Mouse (Mus musculus) cerebellum, adult 9-11 months (tissue): Measurements from ENCODE around the gene Rnd2.
A peak's percentile ranks its signal among the peaks of the same experiment; 100 is the strongest.
"Not testable (repeated sequence)": the region's sequence is repeated elsewhere in the genome, so short reads cannot be mapped to it uniquely, and the experiment has no call there.

Source experiments
- DNase-seq: peaks from one replicate; pipeline ENCODE4 v3.0.0; 2022

Gene Rnd2

DNA sequence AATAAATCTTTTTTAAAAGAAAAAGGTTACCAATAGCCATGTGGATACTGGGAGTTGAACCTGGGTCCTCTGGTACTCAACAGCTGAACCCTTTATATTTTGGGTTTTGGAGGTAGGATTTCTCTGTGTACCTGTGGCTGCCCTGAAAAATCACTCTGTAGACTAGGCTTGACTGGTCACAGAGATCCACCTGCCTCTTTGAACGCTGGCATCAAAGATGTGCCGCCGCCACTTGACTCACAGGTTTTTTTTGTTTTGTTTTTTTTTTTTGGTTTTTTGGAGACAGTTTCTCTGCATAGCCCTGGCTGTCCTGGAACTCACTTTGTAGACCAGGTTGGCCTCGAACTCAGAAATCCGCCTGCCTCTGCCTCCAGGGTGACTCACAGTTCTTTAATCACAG lies 17.0 kb upstream of the Rnd2 start:
- no peak for DNase-seq

DNA sequence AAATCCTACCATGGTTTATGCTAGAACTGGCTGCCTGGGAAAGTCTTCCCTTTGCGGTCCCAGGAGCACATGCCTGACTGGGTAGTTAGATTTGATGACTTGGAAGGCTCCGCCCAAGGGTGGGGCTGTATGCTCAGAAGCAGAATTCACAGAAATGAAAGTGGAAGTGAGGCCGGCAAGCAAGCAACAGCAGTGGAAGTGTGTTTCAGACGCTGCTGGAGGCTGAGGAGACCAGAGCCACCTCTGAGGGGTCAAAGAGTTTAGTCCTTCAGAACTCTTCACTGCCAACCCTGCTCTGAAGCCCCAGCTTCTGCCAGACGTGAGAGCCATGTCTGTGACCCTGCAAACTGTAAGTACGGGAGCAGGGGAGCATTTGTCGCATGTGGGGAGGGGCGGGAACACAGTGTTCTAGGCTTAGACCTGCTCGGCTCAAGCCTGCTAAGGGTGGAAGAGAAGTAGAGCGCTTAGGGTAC lies 16.5 kb upstream of the Rnd2 start, which contains the start of gene Ifi35:
Ifi35 (plus strand) TSS at position 134 of the 473 bp plus-strand sequence.
- no peak for DNase-seq

DNA sequence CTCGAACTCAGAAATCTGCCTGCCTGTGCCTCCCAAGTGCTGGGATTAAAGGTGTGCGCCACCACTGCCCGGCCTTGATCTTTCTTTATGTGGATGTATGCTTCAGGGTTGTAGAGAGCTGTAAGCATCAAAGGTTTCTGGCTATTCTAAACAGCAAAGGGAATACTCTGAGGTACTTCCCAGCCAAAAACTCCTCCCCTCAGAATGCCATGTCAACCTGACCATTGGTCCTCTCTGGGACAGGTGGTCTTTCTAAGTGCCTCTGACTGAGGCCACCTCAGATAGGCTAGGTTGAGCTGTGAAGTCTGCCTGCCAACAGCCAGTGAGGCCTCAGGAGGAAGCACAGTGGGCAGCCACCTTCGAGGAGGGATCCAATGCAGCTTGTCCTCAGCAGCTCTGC lies 15.9 kb upstream of the Rnd2 start:
- no peak for DNase-seq

DNA sequence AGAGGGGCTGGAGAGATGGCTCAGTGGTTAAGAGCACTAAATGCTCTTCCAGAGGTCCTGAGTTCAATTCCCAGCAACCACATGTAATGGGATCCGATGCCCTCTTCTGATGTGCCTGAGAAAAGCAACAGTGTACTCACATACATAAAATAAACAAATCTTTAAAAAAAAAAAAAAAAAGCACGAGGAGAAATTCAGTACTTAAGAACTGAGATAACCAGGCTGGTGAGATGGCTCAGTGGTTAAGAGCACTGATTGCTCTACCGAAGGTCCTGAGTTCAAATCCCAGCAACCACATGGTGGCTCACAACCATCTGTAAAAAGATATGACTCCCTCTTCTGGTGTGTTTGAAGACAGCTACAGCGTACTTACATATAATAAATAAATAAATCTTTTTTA lies 15.2 kb upstream of the Rnd2 start:
- DNase-seq: not testable (repeated sequence)

DNA sequence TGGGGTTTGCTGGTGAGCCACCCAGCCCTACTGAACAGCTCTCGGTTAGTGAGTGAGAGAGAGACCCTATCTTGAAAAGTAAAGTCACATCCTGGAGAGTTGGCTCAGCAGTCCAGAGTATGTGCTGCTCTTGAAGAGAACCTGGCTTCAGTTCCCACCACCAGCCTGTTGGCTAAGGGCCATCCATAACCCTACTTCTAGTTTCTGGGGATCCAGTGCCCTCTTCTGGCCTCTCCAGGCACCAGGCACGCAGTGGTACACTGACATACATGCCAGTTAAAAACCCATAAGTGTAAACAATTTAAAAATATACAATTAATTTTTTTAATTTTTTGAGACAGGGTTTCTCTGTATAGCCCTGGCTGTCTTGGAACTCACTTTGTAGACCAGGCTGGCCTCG lies 14.4 kb upstream of the Rnd2 start:
- DNase-seq: no peak

DNA sequence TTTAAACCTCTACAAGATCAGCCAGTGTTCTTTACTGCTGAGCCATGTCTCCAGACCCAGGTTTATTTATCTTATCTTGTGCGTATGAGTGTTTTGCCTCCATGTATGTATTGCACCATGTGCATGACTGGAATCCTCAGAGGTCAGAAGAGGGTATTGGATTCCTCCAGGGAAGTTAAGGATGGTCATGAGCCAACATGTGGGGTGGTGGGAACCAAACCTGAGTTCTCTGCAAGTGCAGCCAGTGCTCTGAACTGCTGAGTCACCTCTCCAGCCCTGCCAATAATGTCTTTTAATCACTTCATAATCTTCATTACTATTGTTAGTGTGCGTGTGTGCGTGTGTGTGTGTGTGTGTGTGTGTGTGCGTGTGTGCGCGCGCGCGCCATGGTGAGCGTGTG lies 13.3 kb upstream of the Rnd2 start:
- DNase-seq: no peak

DNA sequence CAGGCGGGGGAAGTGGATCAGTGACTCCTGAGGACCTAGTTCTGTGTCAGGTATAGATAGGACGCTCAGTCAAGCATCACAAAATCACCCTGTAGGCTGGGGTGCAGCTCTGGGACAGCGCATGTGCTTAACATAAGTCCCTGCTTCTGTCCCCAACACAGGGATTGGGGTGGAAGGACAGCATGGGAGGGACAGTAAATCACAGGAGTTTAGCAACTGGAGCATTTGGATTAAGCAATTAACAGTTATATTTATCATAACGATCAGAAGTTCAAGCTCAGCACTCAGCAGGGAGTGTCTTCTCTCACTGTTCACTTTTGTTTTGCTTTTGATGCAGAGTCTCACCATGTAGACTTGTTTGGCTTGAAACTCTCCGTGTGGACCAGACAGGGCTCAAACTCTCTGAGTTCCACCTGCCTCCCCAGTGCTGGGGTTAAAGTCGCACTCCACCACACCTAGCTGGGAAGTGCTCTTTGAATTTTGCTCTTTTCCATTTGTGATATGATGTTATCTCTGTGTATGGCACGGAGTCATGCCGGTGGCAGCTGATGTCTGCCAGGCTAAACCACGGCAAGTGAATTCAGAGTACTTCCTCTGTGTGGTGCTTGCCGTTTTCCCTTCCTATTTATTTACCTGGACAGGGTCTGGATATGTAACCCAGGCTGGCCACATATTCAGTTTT lies 12.6 kb upstream of the Rnd2 start:
- DNase-seq: no peak

DNA sequence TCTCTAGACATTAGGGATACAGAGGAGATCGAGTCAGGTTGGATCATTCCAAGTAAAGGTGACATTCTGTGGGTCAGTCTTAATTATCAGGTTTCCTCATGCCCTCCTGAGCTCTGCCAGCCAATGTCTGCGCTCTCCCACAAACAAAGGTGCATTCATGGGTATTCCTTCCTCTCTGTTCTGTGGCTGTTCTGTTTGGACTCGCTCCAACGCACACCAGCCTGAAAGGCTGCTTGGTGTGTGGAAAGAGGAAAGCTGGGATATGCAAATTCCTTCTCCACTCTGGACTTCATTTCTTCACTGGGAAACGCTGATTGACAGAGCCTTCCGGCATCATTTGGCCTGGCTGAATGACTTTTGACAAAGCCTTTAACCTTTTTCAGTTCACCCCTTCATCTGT lies 10.1 kb upstream of the Rnd2 start:
- no peak for DNase-seq

DNA sequence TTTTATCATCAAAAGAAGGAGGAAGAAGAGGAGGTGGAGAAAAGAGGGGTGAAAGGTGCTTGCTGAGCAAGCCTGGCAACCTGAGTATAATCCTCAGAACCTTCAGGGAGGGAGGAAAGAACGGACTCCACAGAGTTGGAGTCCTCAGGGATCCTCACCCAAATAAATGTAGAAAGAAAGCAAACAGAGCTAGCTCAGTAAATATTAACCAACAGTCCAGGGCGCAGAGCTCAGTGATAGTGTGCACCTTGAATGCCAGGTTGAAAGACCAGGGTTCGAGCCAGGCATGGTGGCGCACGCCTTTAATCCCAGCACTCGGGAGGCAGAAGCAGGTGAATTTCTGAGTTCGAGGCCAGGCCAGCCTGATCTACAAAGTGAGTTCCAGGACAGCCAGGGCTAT lies 9.2 kb upstream of the Rnd2 start:
- no peak for DNase-seq

DNA sequence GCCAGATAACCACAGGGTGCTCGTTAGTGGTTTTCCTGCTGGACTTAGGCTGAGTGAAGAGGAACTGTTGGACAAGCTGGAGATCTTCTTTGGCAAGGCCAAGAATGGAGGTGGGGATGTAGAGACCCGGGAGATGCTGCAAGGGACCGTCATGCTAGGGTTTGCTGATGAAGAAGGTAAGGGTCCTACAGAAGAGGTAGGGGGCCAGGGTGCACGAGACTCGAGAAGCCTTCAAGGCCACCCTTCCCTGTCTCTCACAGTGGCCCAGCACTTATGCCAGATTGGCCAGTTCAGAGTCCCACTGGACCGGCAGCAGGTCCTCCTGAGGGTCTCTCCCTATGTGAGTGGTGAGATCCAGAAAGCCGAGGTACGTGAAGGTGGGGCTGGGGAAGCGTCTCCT lies 7.2 kb upstream of the Rnd2 start:
- DNase-seq: no peak

DNA sequence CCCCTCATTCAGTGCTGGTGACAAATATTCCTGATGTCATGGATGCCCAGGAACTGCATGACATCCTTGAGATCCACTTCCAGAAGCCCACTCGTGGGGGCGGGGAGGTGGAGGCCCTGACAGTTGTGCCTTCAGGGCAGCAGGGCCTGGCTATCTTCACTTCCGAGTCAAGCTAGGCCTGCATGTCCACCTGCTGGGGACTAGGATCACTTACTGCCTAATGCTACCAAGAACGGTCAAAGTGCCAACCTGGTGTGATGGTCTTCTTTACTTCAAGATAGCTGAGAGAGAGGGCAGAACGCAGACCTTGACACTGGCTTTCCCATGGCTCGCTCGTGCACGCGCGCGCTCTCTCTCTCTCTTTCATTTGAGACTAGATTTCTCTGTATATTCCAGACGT lies 6.6 kb upstream of the Rnd2 start:
- no peak for DNase-seq

DNA sequence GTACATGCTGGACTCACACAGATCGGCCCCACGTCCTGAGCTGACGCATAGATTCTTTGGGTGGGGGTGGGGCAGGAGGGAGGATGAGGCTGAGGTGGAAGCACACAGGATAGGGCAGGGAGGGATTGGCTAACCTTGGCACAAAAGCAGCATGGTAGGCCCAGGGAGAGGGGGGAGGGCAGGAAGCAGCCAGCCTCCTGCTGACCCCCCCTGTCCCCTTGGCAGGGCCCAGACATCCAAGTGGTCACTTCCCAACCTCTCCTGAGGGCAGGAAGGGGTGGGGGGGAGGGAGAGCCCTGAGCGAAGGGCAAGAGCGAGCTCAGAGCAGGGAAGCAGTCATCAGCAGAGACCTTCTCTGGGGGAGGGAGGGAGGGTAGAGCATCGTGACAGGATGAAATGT lies 5.1 kb upstream of the Rnd2 start:
- DNase-seq: no peak

DNA sequence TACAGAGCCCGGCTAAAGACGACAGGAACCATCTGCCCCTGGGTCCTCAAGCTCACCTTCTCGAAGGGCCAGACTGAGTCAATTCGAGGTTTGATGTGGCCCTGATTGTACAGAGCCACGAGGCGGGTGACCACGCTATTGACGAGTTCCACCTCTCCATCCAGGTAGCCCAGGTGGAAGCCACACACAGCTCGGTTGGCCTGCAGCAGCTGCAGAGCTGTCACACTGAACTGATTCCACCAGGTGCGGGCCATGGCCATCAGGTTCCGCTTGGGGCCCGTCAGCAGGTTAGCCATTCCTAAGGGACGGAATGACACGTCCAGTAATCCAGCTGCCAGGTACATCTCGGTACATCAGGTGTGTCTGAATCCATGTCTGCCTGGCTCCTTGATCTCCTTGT lies 4.5 kb upstream of the Rnd2 start:
- no peak for DNase-seq

DNA sequence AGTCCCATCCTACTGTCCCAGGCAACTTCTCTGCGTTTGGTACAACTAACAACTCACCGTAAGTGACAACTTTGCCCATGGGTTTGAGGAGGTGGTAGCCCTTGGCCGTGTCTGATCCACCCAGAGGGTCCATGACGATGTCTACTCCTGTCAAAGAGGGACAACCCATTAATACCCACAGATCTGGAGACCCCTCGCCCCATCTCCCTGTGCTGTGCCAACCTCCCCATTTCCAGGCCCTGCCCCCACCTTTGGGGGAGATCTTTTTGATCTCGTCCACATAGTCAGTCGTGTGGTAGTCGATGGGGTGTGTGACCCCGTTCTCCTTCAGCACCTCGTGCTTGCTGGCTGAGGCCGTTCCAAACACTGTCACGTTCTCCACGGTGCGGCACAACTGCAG lies 2.7 kb upstream of the Rnd2 start:
- DNase-seq: no peak

DNA sequence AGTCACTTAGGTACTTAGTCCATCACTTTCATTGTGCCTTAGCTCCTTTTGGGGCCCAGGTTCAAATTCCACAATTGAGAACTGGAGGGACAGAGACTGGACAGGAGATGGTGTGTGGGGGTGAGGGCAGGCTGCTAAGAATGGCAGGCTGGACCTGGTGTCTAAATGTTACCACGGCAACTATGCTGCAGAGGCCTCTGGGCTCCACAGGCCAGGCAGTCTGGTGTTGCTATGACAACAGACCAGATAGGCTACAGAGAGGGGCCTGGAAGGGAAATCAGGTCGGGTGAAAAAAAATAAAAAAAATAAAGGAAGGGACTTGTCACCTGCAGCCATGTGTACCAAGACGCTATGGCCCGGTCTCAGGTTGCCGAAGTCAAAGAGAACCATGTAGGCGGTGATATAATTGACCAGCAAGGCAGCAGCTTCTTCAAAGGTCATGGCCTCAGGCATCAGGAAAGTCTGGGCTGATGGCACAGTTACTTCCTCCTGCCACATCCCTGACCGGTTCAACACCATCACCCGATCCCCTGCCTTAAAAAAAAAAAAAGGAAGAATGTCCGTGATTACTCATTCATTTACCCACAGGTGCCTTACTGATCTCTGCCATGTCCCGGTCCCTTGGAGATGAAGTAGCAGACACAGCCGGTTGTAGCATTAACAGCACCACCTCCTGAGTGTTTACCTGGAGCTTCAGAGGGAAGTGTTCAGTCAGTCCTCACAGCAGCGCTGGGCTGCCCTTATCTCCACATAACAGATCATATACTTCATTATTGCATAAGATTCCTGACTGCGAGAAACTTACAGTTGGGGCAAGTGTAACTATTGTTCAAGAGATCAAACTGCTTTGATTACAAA lies 2.0 kb upstream of the Rnd2 start:
- no peak for DNase-seq

DNA sequence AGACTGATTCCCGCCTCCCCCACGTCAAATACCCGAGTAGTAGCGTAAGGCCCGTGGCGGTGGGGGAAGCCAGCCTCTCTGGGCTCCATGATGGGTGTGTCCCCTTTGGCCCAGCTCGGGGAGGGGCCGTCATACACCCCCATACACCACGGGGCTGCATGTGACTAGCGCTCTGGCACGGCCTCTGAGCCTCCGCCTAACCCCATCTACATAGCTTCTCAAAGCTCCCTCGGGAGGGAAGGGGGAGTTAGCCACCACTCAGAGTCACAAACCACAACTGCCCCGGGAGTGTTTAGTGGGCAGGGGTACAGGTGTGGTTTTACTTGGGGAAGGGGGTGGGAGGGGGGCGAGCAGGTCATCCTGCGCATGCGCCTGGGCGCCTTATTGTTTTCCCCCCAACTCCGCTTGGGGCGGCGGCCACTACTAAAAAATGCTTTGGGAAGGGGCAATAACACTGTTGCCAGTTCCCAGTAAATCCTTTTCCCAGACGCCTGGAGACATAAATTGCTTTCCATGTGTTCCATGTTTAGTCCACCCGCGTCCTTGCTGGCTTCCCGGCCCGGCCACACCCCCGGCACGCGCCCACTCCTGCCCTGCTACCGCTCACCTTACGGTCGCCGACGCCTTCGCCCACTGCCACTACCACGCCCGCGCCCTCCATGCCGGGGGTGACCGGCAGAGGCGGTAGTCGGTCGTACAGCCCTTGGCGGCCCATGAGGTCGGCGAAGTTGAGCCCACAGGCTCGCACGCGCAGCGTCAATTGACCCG lies 486 bp downstream of the Rnd2 start:
- DNase-seq: peak; percentile 52

DNA sequence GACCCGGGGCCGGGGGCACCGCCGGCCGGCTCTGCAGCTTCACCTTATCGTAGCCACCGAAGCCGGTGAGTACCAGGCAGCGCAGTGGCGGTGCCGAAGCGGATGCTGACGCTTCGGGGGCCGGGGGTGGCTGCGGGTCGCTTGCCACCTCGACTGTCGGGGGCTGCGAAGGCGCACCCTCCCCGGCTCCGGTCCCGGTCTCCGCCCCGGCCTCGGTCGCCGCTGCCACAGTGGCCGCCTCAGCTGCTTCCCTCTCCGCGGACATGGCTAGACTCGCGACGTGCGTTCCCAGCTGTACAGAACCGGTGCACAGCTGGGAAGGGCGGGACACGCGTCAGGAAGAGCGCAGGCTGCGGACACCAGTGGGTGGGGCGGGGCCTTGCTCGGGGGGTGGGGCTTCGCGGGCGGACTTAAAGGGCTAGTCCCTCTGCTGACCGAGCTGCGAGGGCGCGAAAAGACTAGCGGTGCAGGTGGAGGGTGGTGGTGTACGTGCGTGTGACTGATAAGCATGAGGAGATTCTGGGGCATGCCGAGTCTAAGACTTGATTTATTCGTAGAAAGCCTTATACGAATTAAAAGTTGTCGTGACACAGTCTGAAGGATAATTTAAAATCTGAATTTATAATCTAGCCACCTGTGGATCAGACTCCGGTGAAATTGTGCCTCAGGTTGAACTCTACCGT lies 1.2 kb downstream of the Rnd2 start, which contains the start of gene Vat1:
Vat1 (minus strand) TSS at position 362 of the 683 bp plus-strand sequence.
- peak; percentile 50 for DNase-seq

DNA sequence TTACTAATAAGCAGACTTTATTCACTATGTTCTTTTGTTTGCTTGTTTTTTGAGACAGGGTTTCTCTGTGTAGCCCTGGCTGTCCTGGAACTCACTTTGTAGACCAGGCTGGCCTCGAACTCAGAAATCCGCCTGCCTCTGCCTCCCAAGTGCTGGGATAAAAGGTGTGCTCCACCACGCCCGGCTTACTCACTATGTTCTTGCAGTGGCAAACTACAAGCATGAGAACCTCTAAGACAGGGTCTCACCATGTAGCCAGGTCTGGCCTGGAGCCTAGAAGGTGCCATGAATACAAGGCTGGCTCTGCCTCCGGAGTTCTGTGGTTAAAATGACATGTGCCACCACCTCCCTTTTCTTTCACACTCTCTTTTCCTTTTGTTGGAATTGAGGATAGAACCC lies 1.8 kb downstream of the Rnd2 start:
- DNase-seq: peak; percentile 22

DNA sequence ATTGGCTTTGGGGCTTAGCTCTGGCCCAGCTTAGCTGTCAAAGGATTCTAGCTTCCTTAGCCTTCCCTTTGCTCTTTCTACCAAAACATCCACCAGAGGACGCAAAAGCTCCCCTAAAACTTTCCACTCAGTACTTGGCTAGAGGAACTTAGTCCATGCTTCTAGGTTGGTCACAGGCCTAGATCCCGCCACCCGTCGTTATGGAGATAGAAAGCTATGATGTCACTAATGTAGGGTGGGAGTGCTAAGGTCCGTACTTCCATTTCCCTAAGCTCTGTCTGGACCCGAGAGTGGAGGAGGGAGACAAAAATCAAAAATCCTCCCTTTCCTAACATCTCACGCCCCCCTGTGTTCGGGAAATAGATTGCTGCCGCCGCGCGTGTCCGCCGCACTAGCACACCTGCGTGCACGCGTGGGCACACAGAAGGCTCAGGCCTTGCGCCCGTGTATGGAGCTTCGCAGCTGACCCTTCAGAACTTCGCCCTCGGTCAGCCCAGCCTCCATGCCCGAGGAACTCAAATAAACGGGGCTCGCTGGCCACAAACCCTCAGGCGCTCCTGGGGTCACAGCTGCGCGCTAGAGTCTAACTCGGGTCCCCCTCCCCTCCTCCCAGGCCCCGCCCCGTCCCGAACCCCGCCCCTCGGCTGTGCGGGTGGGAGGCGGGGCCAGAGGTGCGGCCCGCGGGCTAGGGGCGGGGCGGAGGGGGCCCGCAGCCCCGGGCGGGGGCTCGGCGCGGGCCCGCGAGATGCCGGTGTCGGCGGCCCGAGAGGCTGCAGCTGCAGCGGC lies 2.9 kb downstream of the Rnd2 start:
- DNase-seq: peak; percentile 71

DNA sequence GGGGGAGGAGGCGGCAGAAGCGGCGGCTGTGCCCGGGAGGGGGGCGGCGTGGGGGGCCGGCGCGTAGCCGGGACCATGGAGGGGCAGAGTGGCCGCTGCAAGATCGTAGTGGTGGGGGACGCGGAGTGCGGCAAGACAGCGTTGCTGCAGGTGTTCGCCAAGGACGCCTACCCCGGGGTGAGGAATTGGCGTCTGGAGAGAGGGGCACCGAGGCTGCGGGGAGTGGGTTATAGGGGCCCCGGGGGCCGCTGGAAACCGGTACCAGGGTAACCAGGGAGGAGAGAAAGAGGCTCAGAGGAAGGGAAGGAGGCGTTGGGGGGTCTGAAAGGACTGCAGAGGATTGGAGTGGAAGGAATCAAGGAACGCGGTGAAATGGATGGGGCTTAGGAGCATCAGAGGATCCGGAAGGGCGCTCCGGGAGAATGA lies 3.5 kb downstream of the Rnd2 start:
- DNase-seq: no peak

DNA sequence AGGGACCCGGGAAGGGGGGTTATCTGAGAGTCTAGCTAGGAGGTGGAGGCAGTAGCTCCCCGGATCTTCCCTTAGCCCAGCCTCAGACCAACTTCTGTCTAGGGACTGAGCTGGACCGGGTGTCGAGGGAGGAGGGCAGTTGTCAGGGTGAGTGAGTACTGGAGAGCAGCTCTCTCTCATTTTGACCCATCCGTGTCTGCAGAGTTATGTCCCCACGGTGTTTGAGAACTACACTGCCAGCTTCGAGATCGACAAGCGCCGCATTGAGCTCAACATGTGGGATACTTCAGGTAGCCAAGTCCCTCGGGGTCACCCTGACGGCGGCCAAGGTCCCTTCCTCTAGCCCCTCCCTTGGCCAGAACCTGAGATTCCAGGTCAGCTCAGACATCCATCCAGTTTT lies 3.9 kb downstream of the Rnd2 start:
- DNase-seq: peak; percentile 34

DNA sequence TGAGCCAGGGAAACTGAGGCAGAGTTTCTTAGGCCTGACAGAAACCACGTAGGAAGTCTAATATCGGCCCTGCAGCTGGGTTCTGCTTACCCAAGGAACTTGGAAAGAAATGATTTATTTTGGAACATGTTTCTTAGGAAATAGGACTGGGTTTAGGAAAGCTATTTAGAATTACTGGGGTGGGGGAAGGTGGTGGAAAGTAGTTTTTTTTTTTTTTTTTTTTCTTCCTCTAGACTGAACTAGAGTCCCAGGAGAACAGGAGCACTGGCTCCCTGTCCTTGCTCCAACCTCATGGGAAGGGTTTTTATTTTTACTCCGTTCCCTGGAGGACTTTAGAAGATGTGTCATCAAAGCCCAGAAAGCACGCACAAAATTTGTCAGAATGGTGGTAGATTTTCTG lies 4.4 kb downstream of the Rnd2 start:
- no peak for DNase-seq
